Mouse (Mus musculus): ENCODE measurements around the gene B4gat1.

B4gat1 gene

DNA sequence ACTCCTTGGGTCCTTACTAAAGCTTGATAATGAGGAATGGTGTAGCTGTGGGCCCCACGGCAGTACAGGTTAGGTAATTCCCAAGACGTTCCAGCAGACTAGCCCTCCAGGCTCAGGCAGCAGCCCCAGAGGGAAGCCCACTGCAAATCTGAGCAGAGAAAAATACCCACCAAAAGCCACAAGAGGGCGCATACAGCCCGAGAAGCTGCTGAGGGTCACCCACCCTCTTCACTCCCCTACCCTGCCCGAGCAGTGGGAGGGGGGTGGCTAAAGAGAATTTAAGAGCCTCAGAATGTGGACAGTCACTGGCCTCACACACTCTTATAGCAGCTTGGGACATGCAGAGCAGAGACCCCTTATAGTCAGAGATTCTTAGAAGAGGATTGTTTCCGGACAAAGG lies 17.6 kb downstream of the B4gat1 start:
- no peak for ATAC-seq (ENCODE audit: insufficient number of reproducible peaks, low FRiP score, low TSS enrichment)

DNA sequence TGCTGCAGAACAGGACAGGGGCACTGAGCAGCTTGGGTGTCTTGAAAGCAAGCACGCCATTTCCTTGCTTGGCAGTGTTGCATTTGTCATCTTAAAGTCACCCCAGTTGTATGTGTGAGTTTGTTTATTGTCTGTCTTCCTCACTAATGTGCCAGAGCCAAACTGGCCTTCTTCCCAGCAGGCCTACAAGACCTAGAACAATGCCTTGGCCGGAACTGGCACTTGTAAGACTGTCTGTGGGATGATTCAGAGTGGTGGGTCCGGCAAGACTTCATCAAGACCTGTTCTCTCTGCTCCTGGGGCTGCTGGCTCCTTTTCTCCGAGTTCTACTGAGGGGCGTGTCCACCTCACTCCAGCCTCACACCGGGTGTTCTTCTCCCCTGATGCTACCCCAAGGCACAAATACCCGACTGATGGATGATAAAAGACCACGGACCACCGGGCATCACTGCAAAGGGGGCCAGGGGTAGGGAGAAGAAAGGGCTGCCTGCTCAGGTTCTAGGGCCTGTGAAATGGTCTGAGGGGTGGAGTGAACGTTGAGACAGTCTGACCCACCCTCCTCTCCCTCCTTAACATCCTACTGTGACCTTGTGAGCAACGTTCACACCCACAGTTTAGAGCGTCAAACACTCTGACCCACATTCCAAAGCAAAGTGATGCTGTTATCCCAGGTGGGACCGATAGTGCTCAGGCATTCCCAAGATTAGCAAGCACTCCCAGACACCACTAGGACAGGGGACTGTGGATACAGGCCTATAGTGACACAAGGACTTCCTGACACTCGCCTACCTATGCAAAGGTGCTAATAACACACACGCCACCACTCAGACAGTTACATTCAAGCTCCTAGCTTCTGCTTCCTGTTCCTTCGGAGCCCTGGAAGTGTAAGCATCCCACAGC lies 19.5 kb downstream of the B4gat1 start:
- no peak for ATAC-seq (ENCODE audit: insufficient number of reproducible peaks, low FRiP score, low TSS enrichment)

DNA sequence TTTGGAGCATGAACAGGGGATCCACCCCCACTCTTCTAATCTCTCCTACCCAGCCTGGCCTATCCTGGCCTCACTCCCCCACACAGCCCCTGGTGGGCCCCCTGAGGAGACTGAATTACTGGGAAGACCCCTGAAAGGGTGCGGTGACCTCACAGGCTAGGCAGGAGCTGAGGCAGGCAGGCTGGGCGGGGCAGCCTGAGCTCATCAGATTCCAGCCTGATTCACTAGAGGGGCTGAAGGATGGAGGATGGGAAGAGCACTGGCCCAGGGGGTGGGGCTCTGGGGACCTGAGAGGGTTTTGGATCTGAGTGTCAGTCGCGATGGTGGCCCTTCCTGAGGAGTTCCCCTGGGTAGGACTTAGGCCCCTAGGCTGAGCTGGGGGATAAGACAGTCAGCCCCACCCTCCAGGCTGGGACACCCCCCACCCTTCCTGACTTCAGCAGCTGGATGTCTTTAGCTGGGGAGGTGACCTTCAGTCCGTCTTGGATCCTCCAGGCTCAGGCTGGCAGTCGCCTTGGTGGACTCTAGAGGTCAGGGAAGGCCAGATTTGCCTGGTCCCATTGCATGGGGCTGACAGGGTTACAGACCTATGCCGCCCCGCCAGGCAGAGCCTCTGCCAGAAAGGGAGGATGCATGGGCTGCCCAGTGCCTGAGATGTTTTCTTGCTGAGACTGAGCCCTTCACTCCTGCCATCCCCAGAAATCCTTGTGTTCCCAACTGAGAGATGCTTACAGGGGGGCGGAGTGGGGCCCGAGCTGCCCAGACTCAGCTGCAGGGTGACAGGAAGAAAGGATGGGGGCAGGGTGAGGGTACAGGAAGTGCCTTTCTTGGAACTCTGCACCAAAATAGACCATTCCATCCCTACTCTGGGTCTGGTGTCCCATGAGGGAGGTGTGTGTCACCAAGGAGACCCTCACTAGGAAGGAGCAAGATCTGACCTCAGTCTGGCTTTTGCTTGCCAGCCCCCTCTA lies 20.5 kb downstream of the B4gat1 start:
- ATAC-seq (ENCODE audit: insufficient number of reproducible peaks, low FRiP score, low TSS enrichment) = no peak

DNA sequence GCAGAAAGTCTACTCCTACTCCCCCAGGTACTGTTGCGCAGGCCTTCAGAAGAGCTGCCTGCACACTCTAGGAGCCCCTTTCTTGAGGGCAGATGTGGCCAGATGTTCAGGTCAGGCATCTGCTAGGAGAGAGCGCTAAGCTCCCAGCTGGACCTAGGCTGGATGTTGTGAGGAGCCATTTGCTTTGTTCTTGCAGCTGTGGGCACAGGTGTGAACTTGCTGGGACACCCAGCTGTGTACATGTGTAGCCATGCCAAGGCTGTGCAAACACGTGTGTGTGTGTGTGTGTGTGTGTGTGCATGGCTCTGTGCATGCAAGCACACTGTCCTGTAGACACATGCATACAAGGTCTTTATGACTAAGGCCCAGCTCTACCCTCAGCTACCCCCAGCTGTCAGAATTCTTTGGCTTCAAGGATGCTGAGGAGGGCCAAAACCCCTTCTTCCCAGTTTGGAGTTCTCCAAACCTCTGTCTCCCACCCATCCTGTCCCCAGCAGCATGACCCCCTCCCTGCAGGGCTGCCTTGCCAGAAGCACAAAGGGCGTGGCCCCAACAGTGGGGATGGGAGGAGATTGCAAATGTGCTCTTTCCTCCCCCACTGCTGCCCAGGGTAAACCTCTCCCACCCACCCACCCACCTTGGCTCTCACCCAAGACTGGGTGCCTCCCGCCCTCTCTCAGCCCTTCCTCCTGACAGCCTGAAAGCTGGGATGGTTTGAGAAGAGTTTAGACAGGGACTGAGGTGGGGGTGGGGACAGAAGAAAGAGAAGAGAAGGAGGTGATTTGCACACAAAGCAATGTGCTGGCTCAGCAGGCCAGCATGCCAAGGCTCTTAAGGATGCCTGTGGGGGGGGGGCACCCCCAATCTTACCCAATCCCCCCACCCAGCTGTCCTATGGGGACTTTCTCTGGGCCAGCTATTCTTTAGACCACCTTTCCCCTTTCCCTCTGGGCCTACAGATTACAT lies 22.0 kb downstream of the B4gat1 start:
- ATAC-seq (ENCODE audit: insufficient number of reproducible peaks, low FRiP score, low TSS enrichment) = no peak

DNA sequence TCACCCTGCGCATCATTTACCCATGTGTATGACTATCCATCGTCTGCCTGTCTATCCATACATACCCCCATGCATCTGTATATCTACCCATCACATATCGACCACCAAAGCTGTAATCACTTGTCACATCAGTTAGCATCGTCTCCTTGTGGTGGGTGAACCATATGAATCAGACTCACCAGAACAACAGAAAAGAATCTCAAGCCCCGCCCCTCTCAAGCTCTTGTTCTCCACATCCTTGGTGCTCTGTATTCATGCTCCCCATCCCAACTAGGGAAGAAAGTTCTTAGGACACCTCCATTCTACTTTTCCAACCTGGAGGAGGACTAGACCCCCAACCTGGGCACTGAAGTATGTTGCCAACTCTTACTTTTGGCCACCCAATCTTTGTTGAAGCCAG lies 23.4 kb downstream of the B4gat1 start:
- ATAC-seq (ENCODE audit: insufficient number of reproducible peaks, low FRiP score, low TSS enrichment) = no peak

DNA sequence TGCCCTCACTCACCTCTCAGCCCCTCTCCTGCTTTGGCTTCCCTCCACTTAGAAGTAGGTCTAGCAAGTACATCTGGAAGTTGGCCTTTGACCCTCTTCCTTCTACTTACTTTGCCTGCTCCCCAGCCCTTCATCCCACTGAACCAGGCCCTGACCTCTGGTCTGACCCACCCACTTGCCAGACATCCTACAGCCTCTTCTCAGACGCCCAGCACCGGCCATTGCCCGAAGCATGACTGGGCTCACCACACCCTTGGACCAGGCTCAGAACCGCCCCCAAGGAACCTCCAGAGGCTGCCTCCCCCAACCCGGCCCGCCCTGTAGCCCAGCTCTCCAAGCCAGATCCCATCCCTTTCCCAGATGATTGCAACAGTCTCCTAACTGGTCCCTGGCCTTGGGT lies 23.8 kb downstream of the B4gat1 start:
- no peak for ATAC-seq (ENCODE audit: insufficient number of reproducible peaks, low FRiP score, low TSS enrichment)

DNA sequence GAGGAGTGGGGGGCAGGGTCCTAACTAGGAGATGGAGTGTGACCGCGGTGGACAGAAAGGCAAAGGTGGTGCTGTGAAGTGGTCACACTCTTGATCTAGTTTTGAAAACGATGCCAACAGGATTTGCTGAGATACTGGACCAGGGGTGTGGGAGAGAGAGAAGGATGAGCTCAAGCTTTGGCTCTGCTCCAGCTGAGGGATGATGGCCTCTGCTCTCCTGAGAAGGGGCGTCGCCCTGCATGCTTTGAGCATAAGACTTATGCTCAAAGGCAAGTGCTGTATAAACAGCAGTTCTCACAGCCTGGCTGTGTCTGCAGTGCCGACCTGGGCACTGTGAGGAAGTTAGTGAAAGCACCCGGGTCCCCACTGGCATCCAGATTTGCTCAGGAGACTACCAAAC lies 26.5 kb downstream of the B4gat1 start:
- ATAC-seq (ENCODE audit: insufficient number of reproducible peaks, low FRiP score, low TSS enrichment) = no peak

DNA sequence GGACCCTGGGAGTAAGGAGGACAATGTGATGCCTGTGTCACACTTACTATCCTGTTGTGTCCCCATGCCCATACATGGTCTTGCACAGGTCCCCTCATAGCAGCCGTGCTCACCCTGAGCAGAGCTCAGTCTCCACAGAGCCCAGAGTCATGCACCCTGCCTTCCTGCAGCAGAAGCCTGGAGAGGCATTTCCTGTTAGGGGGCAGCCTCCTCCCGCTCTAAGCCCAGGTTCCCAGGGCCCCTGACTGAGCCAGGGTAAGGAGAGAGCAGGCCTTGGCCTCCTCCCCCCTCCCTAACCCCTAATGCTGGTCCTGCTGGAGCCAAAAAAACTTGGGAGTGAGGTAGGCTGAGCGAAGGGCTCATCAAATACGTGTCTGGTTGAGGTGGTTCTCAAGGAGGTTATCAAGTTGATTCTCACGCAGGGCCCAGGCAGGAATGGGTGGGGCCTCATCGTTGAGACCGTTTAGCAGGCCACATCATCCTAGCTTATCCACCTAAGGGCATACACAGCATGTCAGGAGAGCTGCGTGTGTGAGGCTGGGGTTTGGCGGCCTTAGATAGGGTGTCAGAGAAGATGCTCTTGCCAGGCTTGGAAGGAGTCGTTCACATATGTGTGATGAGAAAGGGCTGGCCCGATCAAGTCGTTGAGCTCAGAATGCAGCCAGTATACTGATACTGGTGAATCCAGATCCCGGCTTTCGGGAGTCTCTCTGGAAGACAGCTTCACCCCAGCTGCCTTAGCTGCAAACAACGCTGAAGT lies 28.6 kb downstream of the B4gat1 start:
- ATAC-seq (ENCODE audit: insufficient number of reproducible peaks, low FRiP score, low TSS enrichment) = no peak

DNA sequence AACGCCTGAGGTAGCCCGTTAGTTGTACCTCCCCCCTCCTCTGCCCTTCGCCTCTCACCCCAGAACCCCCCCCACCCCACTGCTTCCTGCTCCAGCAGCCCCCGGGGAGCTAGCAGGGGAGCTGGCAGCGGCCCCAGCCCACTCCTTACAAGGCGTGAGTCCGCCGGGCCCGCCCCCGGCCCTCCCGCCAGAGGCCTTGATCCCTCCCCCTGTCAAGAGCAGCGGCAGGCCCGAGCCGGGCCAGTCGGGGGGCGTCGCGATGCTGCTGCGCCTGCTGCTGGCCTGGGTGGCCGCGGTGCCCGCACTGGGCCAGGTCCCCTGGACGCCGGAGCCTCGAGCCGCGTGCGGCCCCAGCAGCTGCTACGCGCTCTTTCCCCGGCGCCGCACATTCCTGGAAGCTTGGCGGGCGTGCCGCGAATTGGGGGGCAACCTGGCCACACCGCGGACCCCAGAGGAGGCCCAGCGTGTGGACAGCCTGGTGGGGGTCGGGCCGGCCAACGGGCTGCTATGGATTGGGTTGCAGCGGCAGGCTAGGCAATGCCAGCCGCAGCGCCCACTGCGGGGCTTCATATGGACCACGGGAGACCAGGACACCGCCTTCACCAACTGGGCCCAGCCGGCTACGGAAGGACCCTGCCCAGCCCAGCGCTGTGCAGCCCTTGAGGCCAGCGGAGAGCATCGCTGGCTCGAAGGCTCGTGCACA lies 29.4 kb downstream of the B4gat1 start, which contains the start of gene Cd248:
Gene Cd248 (plus strand): TSS at position 212 of the 703 bp plus-strand sequence.
- no peak for ATAC-seq (ENCODE audit: insufficient number of reproducible peaks, low FRiP score, low TSS enrichment)

DNA sequence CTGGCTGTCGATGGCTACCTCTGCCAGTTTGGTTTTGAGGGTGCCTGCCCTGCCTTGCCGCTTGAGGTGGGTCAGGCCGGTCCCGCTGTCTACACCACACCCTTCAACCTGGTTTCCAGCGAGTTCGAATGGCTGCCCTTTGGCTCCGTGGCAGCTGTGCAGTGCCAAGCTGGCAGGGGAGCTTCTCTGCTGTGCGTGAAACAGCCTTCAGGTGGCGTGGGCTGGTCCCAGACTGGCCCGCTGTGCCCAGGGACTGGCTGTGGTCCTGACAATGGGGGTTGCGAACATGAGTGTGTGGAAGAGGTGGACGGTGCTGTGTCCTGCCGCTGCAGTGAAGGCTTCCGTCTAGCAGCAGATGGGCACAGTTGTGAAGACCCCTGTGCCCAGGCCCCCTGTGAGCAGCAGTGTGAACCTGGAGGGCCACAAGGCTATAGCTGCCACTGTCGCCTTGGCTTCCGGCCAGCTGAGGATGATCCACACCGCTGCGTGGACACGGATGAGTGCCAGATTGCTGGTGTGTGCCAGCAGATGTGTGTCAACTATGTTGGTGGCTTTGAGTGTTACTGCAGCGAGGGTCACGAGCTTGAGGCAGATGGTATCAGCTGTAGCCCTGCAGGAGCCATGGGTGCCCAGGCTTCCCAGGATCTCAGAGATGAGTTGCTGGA lies 30.1 kb downstream of the B4gat1 start:
- ATAC-seq (ENCODE audit: insufficient number of reproducible peaks, low FRiP score, low TSS enrichment) = no peak

DNA sequence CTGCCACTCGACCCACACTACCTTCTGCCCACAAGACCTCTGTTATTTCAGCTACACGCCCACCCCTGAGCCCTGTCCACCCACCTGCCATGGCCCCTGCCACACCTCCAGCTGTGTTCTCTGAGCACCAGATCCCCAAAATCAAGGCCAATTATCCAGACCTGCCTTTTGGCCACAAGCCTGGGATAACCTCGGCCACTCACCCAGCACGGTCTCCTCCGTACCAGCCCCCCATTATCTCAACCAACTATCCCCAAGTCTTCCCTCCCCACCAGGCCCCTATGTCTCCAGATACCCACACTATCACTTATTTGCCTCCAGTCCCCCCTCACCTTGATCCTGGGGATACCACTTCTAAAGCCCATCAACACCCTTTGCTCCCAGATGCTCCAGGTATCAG lies 30.9 kb downstream of the B4gat1 start:
- no peak for ATAC-seq (ENCODE audit: insufficient number of reproducible peaks, low FRiP score, low TSS enrichment)

DNA sequence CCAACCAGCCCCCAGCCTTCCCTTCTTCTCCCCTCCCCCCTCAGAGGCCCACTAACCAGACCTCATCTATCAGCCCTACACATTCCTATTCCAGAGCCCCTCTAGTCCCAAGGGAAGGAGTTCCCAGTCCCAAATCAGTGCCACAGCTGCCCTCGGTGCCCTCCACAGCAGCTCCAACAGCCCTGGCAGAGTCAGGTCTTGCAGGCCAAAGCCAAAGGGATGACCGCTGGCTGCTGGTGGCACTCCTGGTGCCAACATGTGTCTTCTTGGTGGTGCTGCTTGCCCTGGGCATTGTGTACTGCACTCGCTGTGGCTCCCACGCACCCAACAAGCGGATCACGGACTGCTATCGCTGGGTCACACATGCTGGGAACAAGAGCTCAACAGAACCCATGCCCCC lies 31.4 kb downstream of the B4gat1 start:
- ATAC-seq (ENCODE audit: insufficient number of reproducible peaks, low FRiP score, low TSS enrichment) = no peak

DNA sequence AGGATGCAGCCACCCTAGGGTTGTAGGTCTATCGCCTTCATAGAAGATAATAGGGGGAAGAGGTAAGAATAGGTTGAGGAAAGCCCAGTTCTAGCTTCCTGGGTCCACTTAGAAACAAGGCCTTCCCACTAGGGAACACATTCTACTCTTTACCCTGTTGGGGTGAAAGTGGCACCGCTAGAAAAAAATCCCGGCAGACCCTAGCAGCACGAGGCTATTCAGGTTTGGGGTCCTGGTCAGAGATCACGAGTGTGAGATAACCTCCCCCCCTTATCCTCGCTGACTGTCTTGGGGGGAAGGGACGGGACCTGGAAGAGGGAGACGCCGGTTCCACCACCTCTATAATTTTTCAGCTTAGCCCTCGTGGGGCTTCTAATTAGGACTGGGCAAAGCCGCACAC lies 32.5 kb downstream of the B4gat1 start:
- no peak for ATAC-seq (ENCODE audit: insufficient number of reproducible peaks, low FRiP score, low TSS enrichment)

DNA sequence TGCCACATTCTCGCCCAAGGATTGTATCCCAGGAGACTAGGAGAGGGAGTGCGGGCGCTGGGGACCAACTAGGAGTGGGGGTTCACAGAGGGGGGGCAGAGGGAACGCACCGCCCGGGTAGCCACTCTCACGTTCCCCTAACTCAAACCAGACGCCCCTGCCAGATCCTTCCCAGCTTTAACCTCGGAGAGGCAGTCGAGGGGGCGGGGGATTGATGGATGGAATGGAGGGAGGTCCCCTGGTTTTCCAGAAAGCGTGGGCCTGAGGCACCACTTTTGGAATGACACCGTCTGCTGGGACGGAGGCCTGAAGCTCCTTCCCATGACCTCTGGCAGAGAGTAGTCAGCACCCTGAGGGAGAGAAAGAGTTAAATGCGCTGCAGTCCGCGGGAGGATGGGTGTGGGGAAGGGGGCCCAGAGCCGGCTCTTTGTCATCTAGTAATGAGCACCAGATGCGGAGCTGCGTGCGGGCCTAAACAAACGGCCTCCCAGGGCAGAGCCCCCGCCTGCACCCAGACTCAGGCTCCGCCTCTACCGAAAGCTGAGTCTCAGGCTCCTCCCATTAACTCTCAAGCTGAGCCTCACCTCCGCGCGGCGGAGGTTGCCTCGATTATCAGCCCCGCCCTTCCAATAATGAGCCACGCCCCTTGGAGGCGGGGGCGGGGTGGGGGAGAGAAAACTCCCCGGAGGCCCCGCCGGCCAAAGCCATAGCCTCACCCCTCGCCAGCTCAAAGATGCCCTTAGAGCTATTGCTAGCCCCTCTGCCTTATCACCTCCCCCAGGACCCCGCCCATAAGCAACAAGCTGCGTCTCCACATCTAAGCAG lies 33.1 kb downstream of the B4gat1 start:
- no peak for ATAC-seq (ENCODE audit: insufficient number of reproducible peaks, low FRiP score, low TSS enrichment)

DNA sequence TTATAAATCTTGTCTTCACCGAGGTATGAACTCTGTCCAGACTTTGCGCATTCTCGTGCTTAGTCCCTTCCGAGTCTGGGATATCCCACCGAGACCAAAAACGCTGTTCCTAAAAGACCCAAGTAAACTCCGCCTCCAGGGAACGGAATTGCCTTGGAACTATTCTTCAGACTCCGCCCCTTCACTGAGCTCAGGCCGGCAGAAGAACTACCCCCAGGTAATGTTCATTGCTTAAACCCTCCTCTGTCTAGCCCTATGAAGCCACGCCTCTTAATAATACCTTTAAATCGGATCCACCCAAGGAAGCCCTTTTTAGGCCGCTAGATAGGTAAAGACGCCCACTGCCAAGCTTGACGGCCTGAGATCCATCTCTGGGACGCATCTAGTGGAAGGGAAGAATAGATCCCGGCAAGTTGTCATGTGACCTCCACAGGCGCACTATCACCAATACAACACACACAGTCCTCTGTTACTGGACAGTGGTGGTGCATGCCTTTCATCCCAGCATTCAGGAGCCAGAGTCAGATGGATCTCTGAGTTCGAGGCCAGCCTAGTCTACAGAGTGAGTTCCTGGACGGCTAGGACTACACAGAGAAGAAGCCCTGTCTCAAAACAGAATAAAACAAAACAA lies 33.9 kb downstream of the B4gat1 start:
- ATAC-seq (ENCODE audit: insufficient number of reproducible peaks, low FRiP score, low TSS enrichment) = no peak

DNA sequence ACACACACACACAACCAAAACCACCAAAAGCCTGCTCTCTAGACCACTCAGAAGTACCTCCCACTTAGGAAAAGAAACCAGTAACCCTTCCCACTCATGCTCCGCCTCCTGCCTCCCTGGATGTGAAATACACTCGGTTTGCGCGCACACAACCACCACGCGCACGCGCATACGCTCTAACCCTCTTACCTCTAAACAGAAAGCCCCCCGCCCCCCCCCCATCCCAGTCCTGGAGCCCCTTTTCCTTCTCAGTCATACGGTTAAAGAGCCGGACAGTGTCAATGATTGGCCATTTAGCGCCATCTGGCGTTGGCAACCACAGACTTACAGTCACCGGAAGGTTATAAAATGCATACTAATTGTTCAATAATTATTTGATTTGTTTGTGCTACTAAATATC lies 34.4 kb downstream of the B4gat1 start:
- ATAC-seq (ENCODE audit: insufficient number of reproducible peaks, low FRiP score, low TSS enrichment) = no peak; the same call in 1 of the 2 replicates

DNA sequence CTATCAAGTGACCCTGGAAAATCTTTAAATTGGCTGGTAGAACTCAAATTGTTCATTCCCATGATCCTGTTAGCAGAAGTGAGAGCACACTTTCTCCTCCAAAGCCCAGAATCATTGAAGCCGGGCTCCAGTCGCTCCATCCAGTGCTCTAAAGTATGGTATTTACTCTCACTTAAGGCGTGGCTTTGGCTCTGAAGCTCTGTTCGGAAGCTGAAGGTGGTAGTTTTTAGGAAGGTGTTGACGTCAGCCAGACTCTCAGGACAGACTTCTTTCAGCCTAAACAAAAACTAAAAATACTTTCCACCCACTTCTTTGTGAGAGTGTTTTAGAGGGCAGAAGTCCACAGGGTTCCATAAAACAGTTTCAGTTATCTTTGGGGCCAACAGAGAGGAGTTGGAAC lies 34.9 kb downstream of the B4gat1 start:
- no peak for ATAC-seq (ENCODE audit: insufficient number of reproducible peaks, low FRiP score, low TSS enrichment)
